Mouse (Mus musculus): ENCODE data around the gene Gm9803. TPM values are rescaled to one million over a fixed set of nuclear protein-coding genes. Genes with fewer than 3 reads are reported as not detected.

Gm9803 gene
- polyA plus RNA-seq, 1 experiment = 6.4 TPM

- TF ChIP-seq MAX (IDR thresholded peaks at IDR 0.05) (no peak), MYOD1 (IDR thresholded peaks at IDR 0.05; ENCODE audit: control insufficient read depth, insufficient read length, low read depth) (no peak), USF1 (IDR thresholded peaks at IDR 0.05; ENCODE audit: low read depth) (no peak), CTCF (IDR thresholded peaks at IDR 0.05; ENCODE audit: control insufficient read depth, insufficient read depth, insufficient read length) (no peak)
- Histone ChIP-seq H3K79me3 (ENCODE audit: low read depth) (no peaks in the 10 kb centered on the region), H3K36me3 (ENCODE audit: control insufficient read depth, insufficient read depth) (peaks cover 6% of the 10 kb centered on the region), H3ac (ENCODE audit: control insufficient read depth, insufficient read length, low read depth) (no peak overlapping the region), H3K4me3 (ENCODE audit: insufficient read depth, poor library complexity, severe bottlenecking) (no peak overlapping the region), H3K79me2 (ENCODE audit: control insufficient read depth, insufficient read depth) (no peaks in the 10 kb centered on the region), H3K27me3 (ENCODE audit: control insufficient read depth, insufficient read depth, insufficient read length) (no peaks in the 10 kb centered on the region)
These were observed 6.8 kb upstream of the Gm9803 start for GRCm38 (mm10) chr10:43516992-43517660.

GRCm38 (mm10) chr10:43517836-43518235 is 6.0 kb upstream of the Gm9803 start:
- TF ChIP-seq FOSL1 (IDR thresholded peaks at IDR 0.05; ENCODE audit: insufficient read depth, low read length, poor library complexity, severe bottlenecking) = no peak
- no peak for TF ChIP-seq CTCF (IDR thresholded peaks at IDR 0.05; ENCODE audit: control insufficient read depth, insufficient read depth, insufficient read length)
- TF ChIP-seq USF1 (IDR thresholded peaks at IDR 0.05; ENCODE audit: low read depth) = no peak
- no peak for TF ChIP-seq MYOG (IDR thresholded peaks at IDR 0.05; ENCODE audit: control insufficient read depth, extremely low read depth, insufficient read length)
- no peak for TF ChIP-seq CEBPB (IDR thresholded peaks at IDR 0.05; ENCODE audit: low read depth)
- TF ChIP-seq MAX (IDR thresholded peaks at IDR 0.05) = no peak
- no peak for TF ChIP-seq MYOD1 (IDR thresholded peaks at IDR 0.05; ENCODE audit: control insufficient read depth, insufficient read length, low read depth)
- H3ac ChIP-seq (ENCODE audit: control insufficient read depth, insufficient read length, low read depth) = no peak overlapping the region
- no peak overlapping the region for H3K4me3 ChIP-seq (ENCODE audit: insufficient read depth, poor library complexity, severe bottlenecking)
- H3K36me3 ChIP-seq (ENCODE audit: control insufficient read depth, insufficient read depth) = peaks cover 6% of the 10 kb centered on the region
- no peaks in the 10 kb centered on the region for H3K79me2 ChIP-seq (ENCODE audit: control insufficient read depth, insufficient read depth)
- no peaks in the 10 kb centered on the region for H3K79me3 ChIP-seq (ENCODE audit: low read depth)
- no peaks in the 10 kb centered on the region for H3K27me3 ChIP-seq (ENCODE audit: control insufficient read depth, insufficient read depth, insufficient read length)

- Histone ChIP-seq H3K36me3 (ENCODE audit: control insufficient read depth, insufficient read depth) (peaks cover 6% of the 10 kb centered on the region), H3K27me3 (ENCODE audit: control insufficient read depth, insufficient read depth, insufficient read length) (no peaks in the 10 kb centered on the region), H3ac (ENCODE audit: control insufficient read depth, insufficient read length, low read depth) (no peak overlapping the region), H3K79me3 (ENCODE audit: low read depth) (no peaks in the 10 kb centered on the region), H3K79me2 (ENCODE audit: control insufficient read depth, insufficient read depth) (no peaks in the 10 kb centered on the region), H3K4me3 (ENCODE audit: insufficient read depth, poor library complexity, severe bottlenecking) (no peak overlapping the region)
- TF ChIP-seq FOSL1 (IDR thresholded peaks at IDR 0.05; ENCODE audit: insufficient read depth, low read length, poor library complexity, severe bottlenecking) (no peak), MAX (IDR thresholded peaks at IDR 0.05) (no peak), MYOG (IDR thresholded peaks at IDR 0.05; ENCODE audit: control insufficient read depth, extremely low read depth, insufficient read length) (no peak), MYOD1 (IDR thresholded peaks at IDR 0.05; ENCODE audit: control insufficient read depth, insufficient read length, low read depth) (no peak), CEBPB (IDR thresholded peaks at IDR 0.05; ENCODE audit: low read depth) (no peak)
These were observed 5.5 kb upstream of the Gm9803 start for GRCm38 (mm10) chr10:43518368-43518767.

GRCm38 (mm10) chr10:43519977-43520376 is 3.9 kb upstream of the Gm9803 start:
- Histone ChIP-seq H3K79me2 (ENCODE audit: control insufficient read depth, insufficient read depth) (no peaks in the 10 kb centered on the region), H3ac (ENCODE audit: control insufficient read depth, insufficient read length, low read depth) (no peak overlapping the region), H3K4me3 (ENCODE audit: insufficient read depth, poor library complexity, severe bottlenecking) (no peak overlapping the region), H3K27me3 (ENCODE audit: control insufficient read depth, insufficient read depth, insufficient read length) (no peaks in the 10 kb centered on the region), H3K36me3 (ENCODE audit: control insufficient read depth, insufficient read depth) (no peaks in the 10 kb centered on the region), H3K79me3 (ENCODE audit: low read depth) (no peaks in the 10 kb centered on the region)
- TF ChIP-seq MYOD1 (IDR thresholded peaks at IDR 0.05; ENCODE audit: control insufficient read depth, insufficient read length, low read depth) = peak; percentile 81
- TF ChIP-seq CEBPB (IDR thresholded peaks at IDR 0.05; ENCODE audit: low read depth) = peak; percentile 44
- no peak for TF ChIP-seq MYOG (IDR thresholded peaks at IDR 0.05; ENCODE audit: control insufficient read depth, extremely low read depth, insufficient read length)

- Histone ChIP-seq H3K79me3 (ENCODE audit: low read depth) (no peaks in the 10 kb centered on the region), H3K4me3 (ENCODE audit: insufficient read depth, poor library complexity, severe bottlenecking) (no peak overlapping the region), H3K79me2 (ENCODE audit: control insufficient read depth, insufficient read depth) (no peaks in the 10 kb centered on the region), H3K27me3 (ENCODE audit: control insufficient read depth, insufficient read depth, insufficient read length) (no peaks in the 10 kb centered on the region), H3K36me3 (ENCODE audit: control insufficient read depth, insufficient read depth) (peaks cover 25% of the 10 kb centered on the region), H3ac (ENCODE audit: control insufficient read depth, insufficient read length, low read depth) (no peak overlapping the region)
- no peak for TF ChIP-seq CTCF (IDR thresholded peaks at IDR 0.05; ENCODE audit: control insufficient read depth, insufficient read depth, insufficient read length)
These were observed 3.7 kb downstream of the Gm9803 start for GRCm38 (mm10) chr10:43527283-43528269.

- Histone ChIP-seq H3K4me3 (ENCODE audit: insufficient read depth, poor library complexity, severe bottlenecking) (no peak overlapping the region), H3ac (ENCODE audit: control insufficient read depth, insufficient read length, low read depth) (no peak overlapping the region), H3K36me3 (ENCODE audit: control insufficient read depth, insufficient read depth) (peaks cover 37% of the 10 kb centered on the region), H3K79me2 (ENCODE audit: control insufficient read depth, insufficient read depth) (peaks cover 24% of the 10 kb centered on the region), H3K27me3 (ENCODE audit: control insufficient read depth, insufficient read depth, insufficient read length) (no peaks in the 10 kb centered on the region), H3K79me3 (ENCODE audit: low read depth) (no peaks in the 10 kb centered on the region)
- no peak for TF ChIP-seq CTCF (IDR thresholded peaks at IDR 0.05; ENCODE audit: control insufficient read depth, insufficient read depth, insufficient read length)
- no peak for TF ChIP-seq MYOG (IDR thresholded peaks at IDR 0.05; ENCODE audit: control insufficient read depth, extremely low read depth, insufficient read length)
- no peak for TF ChIP-seq FOSL1 (IDR thresholded peaks at IDR 0.05; ENCODE audit: insufficient read depth, low read length, poor library complexity, severe bottlenecking)
- TF ChIP-seq MAX (IDR thresholded peaks at IDR 0.05) = no peak
- TF ChIP-seq USF1 (IDR thresholded peaks at IDR 0.05; ENCODE audit: low read depth) = no peak
- TF ChIP-seq CEBPB (IDR thresholded peaks at IDR 0.05; ENCODE audit: low read depth) = no peak
- no peak for TF ChIP-seq MYOD1 (IDR thresholded peaks at IDR 0.05; ENCODE audit: control insufficient read depth, insufficient read length, low read depth)
These were observed 10.5 kb downstream of the Gm9803 start for GRCm38 (mm10) chr10:43534382-43534781.
